Comparison of ENCODE assay signal across 10 mouse cellular contexts in the genomic region with DNA sequence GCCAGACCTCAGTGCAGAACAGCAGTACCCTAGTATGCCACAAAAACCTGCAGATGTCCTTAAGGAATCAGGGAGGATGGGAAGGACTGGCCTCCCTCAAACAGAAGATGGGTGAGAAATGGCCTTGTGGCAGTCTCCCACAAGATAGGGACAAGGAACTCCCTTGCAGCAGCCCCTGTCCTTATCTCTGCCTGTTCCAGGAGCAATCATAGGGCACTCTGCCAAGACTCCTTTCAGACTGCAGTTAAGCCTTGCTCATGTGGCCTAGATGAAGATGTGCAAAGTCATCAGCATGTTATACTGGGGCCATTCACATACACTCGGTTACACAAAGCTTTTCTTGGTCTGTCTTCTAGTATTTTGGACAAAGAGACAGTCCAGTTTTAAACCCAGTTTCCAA. TPM values are rescaled to one million over a fixed set of nuclear protein-coding genes. Genes with fewer than 3 reads are reported as not detected.
DNase-seq lines count a peak whose midpoint lies in the region; ATAC-seq and TF ChIP-seq lines count a peak whose summit lies in the region.
"Had no signal": no experiment of that assay in that cellular context is flagged by ENCODE, and none has a peak within 500 bp of the region (broad histone marks: within the 10 kb centered on the region; RNA-seq: fewer than 3 reads in every experiment).

No protein-coding gene starts in this region.

- H3K4me3 ChIP-seq in stomach, embryonic 15.5 days (replicated peaks), result no peak overlapping the region
- H3K4me3 ChIP-seq in stomach, postnatal 0 days (ENCODE audit: low read depth, low read length), result no peak overlapping the region
- no peak overlapping the region for H3K4me3 ChIP-seq in liver, embryonic 11.5 days (ENCODE audit: low read depth, low read length)
- H3K4me3 ChIP-seq: hindbrain, embryonic 15.5 days had no signal

- 89% methylated on average over 1 of the region's 1 CpGs for WGBS in stomach, embryonic 15.5 days
- 80% methylated on average over 1 of the region's 1 CpGs for WGBS in stomach, postnatal 0 days
- 63% methylated on average over 1 of the region's 1 CpGs for whole genome bisulfite sequencing in liver, embryonic 11.5 days

- no peaks in the 10 kb centered on the region for H3K36me3 ChIP-seq in stomach, embryonic 15.5 days
- H3K36me3 ChIP-seq in stomach, postnatal 0 days (ENCODE audit: control insufficient read depth, insufficient read depth, low read length), result no peaks in the 10 kb centered on the region
- no peaks in the 10 kb centered on the region for H3K36me3 ChIP-seq in liver, embryonic 11.5 days (ENCODE audit: control insufficient read depth, insufficient read depth, low read length)
- H3K36me3 ChIP-seq: hindbrain, embryonic 15.5 days had no signal

- no peaks in the 10 kb centered on the region for H3K9me3 ChIP-seq in stomach, embryonic 15.5 days
- H3K9me3 ChIP-seq in stomach, postnatal 0 days (ENCODE audit: control insufficient read depth, low read length), result no peaks in the 10 kb centered on the region
- H3K9me3 ChIP-seq in liver, embryonic 11.5 days (ENCODE audit: control insufficient read depth, low read length), result no peaks in the 10 kb centered on the region
- H3K9me3 ChIP-seq: hindbrain, embryonic 15.5 days had no signal

- no peaks in the 10 kb centered on the region for H3K27me3 ChIP-seq in stomach, embryonic 15.5 days (replicated peaks)
- no peaks in the 10 kb centered on the region for H3K27me3 ChIP-seq in stomach, postnatal 0 days (ENCODE audit: control insufficient read depth, insufficient read depth, low read length)
- 0 out of 2 replicates have a peak, but pooled peaks cover 3% of the 10 kb centered on the region for H3K27me3 ChIP-seq in liver, embryonic 11.5 days (replicated peaks; ENCODE audit: control insufficient read depth, insufficient read depth, low read length)
- H3K27me3 ChIP-seq: hindbrain, embryonic 15.5 days had no signal

- TF ChIP-seq EP300 in stomach, postnatal 0 days (optimal IDR thresholded peaks at IDR 0.05), result no peak

- H3K4me2 ChIP-seq in stomach, embryonic 15.5 days, result no peak overlapping the region
- no peak overlapping the region for H3K4me2 ChIP-seq in stomach, postnatal 0 days (replicated peaks; ENCODE audit: low read depth)
- no peak overlapping the region for H3K4me2 ChIP-seq in liver, embryonic 11.5 days
- H3K4me2 ChIP-seq: hindbrain, embryonic 15.5 days had no signal

- no peak for DNase-seq in stomach, postnatal 0 days (ENCODE audit: low spot score)
- DNase-seq in c-Kit-positive CD71-positive TER-119-positive erythroid progenitor cells, embryonic 14.5 days (ENCODE audit: low spot score), result peak; percentile 77
- DNase-seq in liver, embryonic 11.5 days (ENCODE audit: low spot score), result no peak
- DNase-seq in lung, postnatal 36 days, result no peak
- DNase-seq in urinary bladder, postnatal 10 days (ENCODE audit: low spot score), result no peak
- DNase-seq in urinary bladder, postnatal 36 days (ENCODE audit: low spot score in 2 of 2), result no peak
- DNase-seq: gastrocnemius, postnatal 14 days; kidney, postnatal 14 days had no signal

- H3K9ac ChIP-seq in stomach, embryonic 15.5 days, result no peak overlapping the region
- no peak overlapping the region for H3K9ac ChIP-seq in stomach, postnatal 0 days (ENCODE audit: low read length)
- H3K9ac ChIP-seq in liver, embryonic 11.5 days (ENCODE audit: low read depth, low read length), result no peak overlapping the region
- H3K9ac ChIP-seq: hindbrain, embryonic 15.5 days had no signal

- H3K27ac ChIP-seq in stomach, embryonic 15.5 days, result no peak overlapping the region
- H3K27ac ChIP-seq in stomach, postnatal 0 days (replicated peaks), result no peak overlapping the region
- H3K27ac ChIP-seq in liver, embryonic 11.5 days (ENCODE audit: low read depth, low read length), result no peak overlapping the region
- H3K27ac ChIP-seq: hindbrain, embryonic 15.5 days had no signal

- no peak for TF ChIP-seq CTCF in stomach, postnatal 0 days (IDR thresholded peaks at IDR 0.05; ENCODE audit: low read depth)

- H3K4me1 ChIP-seq in stomach, embryonic 15.5 days, result no peaks in the 10 kb centered on the region
- no peaks in the 10 kb centered on the region for H3K4me1 ChIP-seq in stomach, postnatal 0 days (replicated peaks; ENCODE audit: control insufficient read depth, insufficient read depth)
- peaks cover 4% of the 10 kb centered on the region; the same call in 1 of the 2 replicates for H3K4me1 ChIP-seq in liver, embryonic 11.5 days (replicated peaks; ENCODE audit: control insufficient read depth, insufficient read depth, low read length)
- H3K4me1 ChIP-seq: hindbrain, embryonic 15.5 days had no signal

- peak; percentile 82; the same call in 1 of the 2 replicates for ATAC-seq in stomach, embryonic 15.5 days (ENCODE audit: insufficient read depth, low FRiP score, low read depth)
- ATAC-seq in stomach, postnatal 0 days (ENCODE audit: low FRiP score, low TSS enrichment), result no peak
- ATAC-seq in liver, embryonic 11.5 days (replicated peaks; ENCODE audit: low FRiP score), result peak; percentile 87

RNA-seq across cellular contexts. Expression of gene Usp9x, which starts 16.7 kb away (rescaled TPM):
- polyA plus RNA-seq in stomach, embryonic 15.5 days (2015; fragmentation: Nextera tagmentation; extraction: Ambion mirVana), result 22.5 and 24.6 TPM in 2 replicates
- 10.0 and 11.5 TPM in 2 replicates for polyA plus RNA-seq in stomach, postnatal 0 days (2015; fragmentation: Nextera tagmentation; extraction: Ambion mirVana)
- 34.6 and 39.1 TPM in 2 replicates for polyA plus RNA-seq in liver, embryonic 11.5 days (2014; fragmentation: Nextera tagmentation; extraction: Ambion mirVana)
